Mouse (Mus musculus) bone marrow, adult 2 months (tissue): ENCODE measurements around the gene Sycp1. TPM values are rescaled to one million over a fixed set of nuclear protein-coding genes. Genes with fewer than 3 reads are reported as not detected.

ENCODE experiments used
- H3K27ac ChIP-seq: fragments of 200-500 bp; 2 replicates; pipeline ENCODE4 v1.5.1; 2012; ENCODE audit warnings: low read depth, mild to moderate bottlenecking, control low read depth, inconsistent platforms, low read length; ENCODE audit not compliant: control insufficient read depth, poor library complexity, insufficient read depth
- H3K4me1 ChIP-seq: fragments of 200-500 bp; 2 replicates; pipeline ENCODE4 v1.6.1; 2011; ENCODE audit warnings: low read length; ENCODE audit not compliant: control insufficient read depth, insufficient read depth
- H3K4me3 ChIP-seq: fragments of 200-500 bp; replicated peaks from 2 replicates; pipeline ENCODE3; 2011; ENCODE audit warnings: mild to moderate bottlenecking, low read depth, low read length, control low read depth; ENCODE audit not compliant: control insufficient read depth
- CTCF ChIP-seq: fragments of 200-500 bp; IDR thresholded peaks from 2 replicates; pipeline ENCODE4 v1.5.1; 2011; ENCODE audit warnings: low read length, control low read depth; ENCODE audit not compliant: control insufficient read depth, insufficient read depth
- POLR2A ChIP-seq: fragments of 200-500 bp; IDR thresholded peaks from 2 replicates; pipeline ENCODE4 v1.6.1; 2011; ENCODE audit warnings: low read depth, mild to moderate bottlenecking, control low read depth, low read length, borderline replicate concordance; ENCODE audit not compliant: control insufficient read depth
- whole genome bisulfite sequencing: fragments of 180-500 bp; shearing (Covaris S2); methylation state at CpG from one replicate; pipeline ENCODE4 v1.1.7; 2018; 5-methylcytosine and 5-hydroxymethylcytosine counted together
- polyA plus RNA-seq: library from polyadenylated mRNA; stranded (reverse); fragments of >200 nt; gene quantifications from 2 replicates; pipeline ENCODE4 v1.2.4, GENCODE M21; 2011; ENCODE audit warnings: low replicate concordance; ENCODE audit not compliant: missing spikeins, insufficient read depth, insufficient read length

Sycp1 gene
- polyA plus RNA-seq, 1 experiment: 4.2 TPM

DNA sequence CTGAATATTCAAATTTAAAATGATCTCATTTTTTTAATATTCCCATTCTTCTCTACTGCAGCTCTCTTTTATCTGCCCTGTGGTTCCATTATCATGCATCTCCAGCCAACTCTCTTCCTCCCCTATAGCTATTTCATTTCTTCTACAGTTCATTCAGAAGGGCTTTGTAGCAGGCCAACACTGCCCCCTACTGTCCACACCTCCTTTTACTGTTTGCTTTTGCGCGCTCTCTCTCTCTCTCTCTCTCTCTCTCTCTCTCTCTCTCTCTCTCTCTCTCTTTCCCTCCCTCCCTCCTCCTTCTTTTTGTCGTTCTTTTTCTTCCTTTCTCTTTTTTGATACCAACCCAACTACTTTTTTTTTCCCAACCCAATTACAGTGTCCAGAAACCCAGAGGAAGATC lies 132.0 kb downstream of the Sycp1 start:
- WGBS: 2% methylated on average over 3 of the region's 3 CpGs
- no peak overlapping the region for H3K4me3 ChIP-seq
- TF ChIP-seq CTCF (peak; percentile 52), POLR2A (no peak)

DNA sequence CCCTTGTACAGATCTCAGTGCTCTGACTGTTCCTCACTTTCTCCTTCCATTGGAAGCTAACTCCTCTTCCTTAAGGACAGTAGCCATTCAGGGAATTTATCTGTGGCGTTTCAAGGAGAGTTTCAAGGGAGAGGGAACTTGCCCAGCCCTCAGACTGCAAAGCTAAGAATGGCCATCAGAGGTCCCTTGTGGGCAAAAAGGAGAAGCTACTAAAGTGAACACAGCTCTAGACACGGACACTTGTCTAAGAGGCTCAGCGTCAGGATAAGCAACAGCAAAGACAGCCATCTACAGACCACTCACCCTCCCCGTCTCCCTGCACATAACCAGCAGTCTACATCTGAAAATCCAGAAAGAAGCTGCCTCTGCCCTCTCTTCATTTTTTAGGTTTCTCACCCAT lies 148.5 kb downstream of the Sycp1 start:
- H3K27ac ChIP-seq: no peak overlapping the region
- H3K4me1 ChIP-seq: no peaks in the 10 kb centered on the region
- 6% methylated on average over 4 of the region's 4 CpGs for WGBS
- no peak for TF ChIP-seq CTCF
- no peak for TF ChIP-seq POLR2A
- H3K4me3 ChIP-seq: no peak overlapping the region

More for the DNA sequence above, 132.0 kb downstream of the Sycp1 start:
- Histone ChIP-seq H3K4me1 (no peaks in the 10 kb centered on the region), H3K27ac (no peak overlapping the region)

DNA sequence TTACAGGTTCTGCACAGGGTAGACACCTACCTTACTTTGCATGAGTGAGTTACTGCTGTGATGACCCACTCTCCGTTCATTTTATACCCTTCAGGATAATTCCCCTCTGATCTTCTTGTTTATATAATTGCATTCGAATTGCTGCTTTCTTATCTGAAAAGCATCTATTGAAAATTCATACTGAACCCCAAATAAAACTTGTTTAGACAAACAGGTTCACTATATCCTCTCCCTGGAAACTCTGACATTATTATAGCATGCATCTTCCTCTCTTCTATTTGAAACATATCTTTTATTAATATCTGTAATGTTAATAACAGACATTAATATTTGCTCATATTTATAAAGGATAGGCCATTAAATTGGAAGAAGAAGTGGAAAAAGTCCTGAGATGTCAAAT lies 153.3 kb downstream of the Sycp1 start, which contains the start of gene Tshb:
TSS of gene Tshb (minus strand) at position 101 of the 400 bp plus-strand sequence.
- no peak within 1 kb of the TSS for H3K4me3 ChIP-seq
- H3K4me1 ChIP-seq: no peaks in the 10 kb centered on the region
- no peak for TF ChIP-seq POLR2A
- TF ChIP-seq CTCF: no peak
- no peak within 1 kb of the TSS for H3K27ac ChIP-seq
- WGBS: 81% methylated on average over 2 of the region's 2 CpGs

DNA sequence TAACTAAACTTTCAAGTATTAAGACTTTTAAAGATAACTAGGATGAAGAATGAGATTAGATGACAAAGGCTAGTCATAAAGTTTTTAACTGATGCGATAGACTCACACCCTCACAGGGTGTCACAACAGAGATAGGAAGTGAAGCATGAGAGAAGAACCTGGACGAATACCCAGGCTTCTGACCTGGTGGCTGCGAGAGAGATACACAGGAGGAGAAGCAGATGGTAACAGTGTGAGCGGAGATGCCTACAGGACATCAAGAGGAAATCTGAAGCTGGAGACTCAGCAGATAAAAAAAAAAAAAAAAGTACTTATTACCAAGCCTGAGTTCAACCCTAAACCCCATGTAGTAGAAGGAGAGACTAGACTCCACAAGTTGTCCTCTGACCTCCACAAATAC lies 162.9 kb downstream of the Sycp1 start:
- TF ChIP-seq POLR2A (no peak), CTCF (no peak)
- 76% methylated on average over 4 of the region's 4 CpGs for WGBS
- H3K4me3 ChIP-seq: no peak overlapping the region

More for the DNA sequence above, 162.9 kb downstream of the Sycp1 start:
- H3K4me1 ChIP-seq: no peaks in the 10 kb centered on the region
- H3K27ac ChIP-seq: no peak overlapping the region

Other genes starting within 250 kb of the Sycp1 start
- 2.1 and 6.6 TPM in 2 replicates for gene Tspan2, start 201.6 kb downstream of the Sycp1 start, polyA plus RNA-seq
- gene Tshb, start 153.4 kb downstream of the Sycp1 start, polyA plus RNA-seq: not detected in 2 replicates
- gene Nr1h5, start 28.0 kb upstream of the Sycp1 start, polyA plus RNA-seq: 0.52 TPM in 1 of 2 replicates, not detected in the other
- gene Sike1, start 59.6 kb upstream of the Sycp1 start, polyA plus RNA-seq: 8.4 and 18.8 TPM in 2 replicates
- gene Csde1, start 84.3 kb upstream of the Sycp1 start, polyA plus RNA-seq: 72.4 and 116 TPM in 2 replicates
- 22.5 and 23.7 TPM in 2 replicates for gene Nras, start 122.2 kb upstream of the Sycp1 start, polyA plus RNA-seq
- 2.1 TPM in 1 of 2 replicates, not detected in the other for gene Ampd1, start 137.9 kb upstream of the Sycp1 start, polyA plus RNA-seq
- 10.2 and 12.8 TPM in 2 replicates for gene Dennd2c, start 166.5 kb upstream of the Sycp1 start, polyA plus RNA-seq
- gene Bcas2, start 235.6 kb upstream of the Sycp1 start, polyA plus RNA-seq: 51.7 and 63.7 TPM in 2 replicates